Mouse (Mus musculus) bone marrow, adult 2 months (tissue): Measurements from ENCODE around the gene Lrmda.

Experiments
- CTCF ChIP-seq: fragments of 200-500 bp; IDR thresholded peaks from 2 replicates; pipeline ENCODE4 v1.5.1; 2011; ENCODE audit warnings: low read length, control low read depth; ENCODE audit not compliant: control insufficient read depth, insufficient read depth
- POLR2A ChIP-seq: fragments of 200-500 bp; IDR thresholded peaks from 2 replicates; pipeline ENCODE4 v1.6.1; 2011; ENCODE audit warnings: low read depth, mild to moderate bottlenecking, control low read depth, low read length, borderline replicate concordance; ENCODE audit not compliant: control insufficient read depth

DNA sequence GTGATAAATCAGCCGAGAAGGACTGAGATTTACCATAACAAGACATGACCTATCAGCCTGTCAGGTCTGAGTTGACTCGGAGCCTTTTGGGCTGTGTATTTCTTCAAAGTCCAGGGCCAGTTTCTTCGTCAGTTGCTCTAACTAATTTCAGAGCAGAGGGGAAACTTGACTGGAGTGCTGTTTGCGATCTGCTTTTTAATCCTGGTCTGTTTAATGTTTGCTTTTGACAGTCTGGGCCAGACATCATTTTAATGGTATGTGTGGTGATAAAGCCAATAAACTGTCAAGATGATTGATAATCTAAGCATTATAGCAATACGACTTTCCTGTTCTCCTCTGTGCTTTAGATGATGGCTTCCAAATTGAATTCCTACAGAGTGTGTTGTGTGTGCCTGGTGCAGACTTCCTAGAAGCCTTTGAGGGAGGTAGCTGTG, 71.3 kb downstream of the Lrmda start:
- no peak for TF ChIP-seq CTCF
- TF ChIP-seq POLR2A: no peak
